Mouse (Mus musculus) ZHBTc4 (cell line): ENCODE measurements around the gene Ssbp2.

Source experiments
- DNase-seq: peaks from one replicate; pipeline ENCODE4 v3.0.0-alpha.2; 2011; ENCODE audit warnings: low read depth, low spot score

The Ssbp2 gene

GRCm38 (mm10) chr13:91725130-91725529, 265.0 kb downstream of the Ssbp2 start:
- DNase-seq: no peak

GRCm38 (mm10) chr13:91727899-91728298, 267.8 kb downstream of the Ssbp2 start:
- DNase-seq: no peak

- no peak for DNase-seq
Measured at GRCm38 (mm10) chr13:91737191-91737590, 277.1 kb downstream of the Ssbp2 start.

- DNase-seq: no peak
Measured at GRCm38 (mm10) chr13:91740851-91741250, 280.8 kb downstream of the Ssbp2 start.

GRCm38 (mm10) chr13:91741280-91742047, 281.4 kb downstream of the Ssbp2 start, which contains the start of gene Acot12:
Gene Acot12 (plus strand): TSS chr13:91741512.
- peak; percentile 56 for DNase-seq

- DNase-seq: no peak
Measured at GRCm38 (mm10) chr13:91743180-91743579, 283.1 kb downstream of the Ssbp2 start.

GRCm38 (mm10) chr13:91746470-91746869, 286.4 kb downstream of the Ssbp2 start:
- no peak for DNase-seq

- DNase-seq: no peak
Measured at GRCm38 (mm10) chr13:91748401-91748800, 288.3 kb downstream of the Ssbp2 start.

- no peak for DNase-seq
Measured at GRCm38 (mm10) chr13:91749981-91750380, 289.9 kb downstream of the Ssbp2 start.
